Mouse (Mus musculus): ENCODE data around the gene Gm3625.

DNA sequence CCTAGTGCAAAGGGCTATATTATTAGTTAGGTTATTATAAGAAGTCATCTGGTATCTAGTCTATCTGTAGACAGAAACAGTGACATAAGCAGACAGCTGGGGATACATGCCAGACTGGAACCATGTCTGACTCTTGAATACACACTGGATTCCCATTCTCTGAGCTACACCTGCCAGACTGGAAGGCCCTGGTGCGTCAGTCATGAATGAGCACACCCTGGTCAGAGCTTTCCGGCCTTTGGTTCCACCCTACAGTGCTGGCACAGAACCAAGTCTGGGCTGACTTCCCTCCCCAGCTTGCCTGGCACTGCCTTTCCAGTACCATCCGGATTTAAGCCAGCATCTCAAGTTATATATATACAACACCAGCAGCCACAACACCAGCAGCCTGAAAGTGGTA, 4.1 kb downstream of the Gm3625 start:
- no peak for TF ChIP-seq CTCF (IDR thresholded peaks at IDR 0.05; ENCODE audit: borderline replicate concordance, control insufficient read depth, extremely low read depth, insufficient read depth, low read length, poor library complexity)
- no peak for TF ChIP-seq POLR2A (IDR thresholded peaks at IDR 0.05; ENCODE audit: control insufficient read depth, extremely low read depth, insufficient read depth, low read length, poor library complexity)

All from thymus, adult 2 months (tissue).